Mouse (Mus musculus): ENCODE measurements around the gene Ltbr. TPM values are rescaled to one million over a fixed set of nuclear protein-coding genes. Genes with fewer than 3 reads are reported as not detected.
A peak's percentile ranks its signal among the peaks of the same experiment; 100 is the strongest.
"Not testable (repeated sequence)": the region's sequence is repeated elsewhere in the genome, so short reads cannot be mapped to it uniquely, and the experiment has no call there.

The Ltbr gene
- polyA plus RNA-seq, 1 experiment: 67.1 TPM

GRCm38 (mm10) chr6:125284250-125284649 lies 29.4 kb downstream of the Ltbr start:
- no peak overlapping the region for H3K27ac ChIP-seq (ENCODE audit: insufficient read depth, low read length)
- no peak overlapping the region for H3K4me3 ChIP-seq (ENCODE audit: insufficient read depth, low read length)
- H3K4me1 ChIP-seq (ENCODE audit: control insufficient read depth, insufficient read depth, low read length): no peaks in the 10 kb centered on the region
- TF ChIP-seq POLR2A (IDR thresholded peaks at IDR 0.05; ENCODE audit: low read depth, low read length) (no peak), CTCF (IDR thresholded peaks at IDR 0.05; ENCODE audit: borderline replicate concordance, insufficient read depth, low read length) (no peak)

GRCm38 (mm10) chr6:125282721-125283120 lies 31.0 kb downstream of the Ltbr start:
- not testable (repeated sequence) for H3K4me3 ChIP-seq (ENCODE audit: insufficient read depth, low read length); H3K27ac ChIP-seq (ENCODE audit: insufficient read depth, low read length); H3K4me1 ChIP-seq (ENCODE audit: control insufficient read depth, insufficient read depth, low read length)

- TF ChIP-seq POLR2A (IDR thresholded peaks at IDR 0.05; ENCODE audit: low read depth, low read length) (no peak), CTCF (IDR thresholded peaks at IDR 0.05; ENCODE audit: borderline replicate concordance, insufficient read depth, low read length) (no peak)
- no peak overlapping the region for H3K4me3 ChIP-seq (ENCODE audit: insufficient read depth, low read length)
- H3K27ac ChIP-seq (ENCODE audit: insufficient read depth, low read length): no peak overlapping the region
- H3K4me1 ChIP-seq (ENCODE audit: control insufficient read depth, insufficient read depth, low read length): no peaks in the 10 kb centered on the region
Measured at GRCm38 (mm10) chr6:125279729-125280128, 34.0 kb downstream of the Ltbr start.

- Histone ChIP-seq H3K27ac (ENCODE audit: insufficient read depth, low read length) (no peak overlapping the region), H3K4me1 (ENCODE audit: control insufficient read depth, insufficient read depth, low read length) (no peaks in the 10 kb centered on the region), H3K4me3 (ENCODE audit: insufficient read depth, low read length) (no peak overlapping the region)
- TF ChIP-seq POLR2A (IDR thresholded peaks at IDR 0.05; ENCODE audit: low read depth, low read length): no peak
- peak; percentile 36; the same call in 1 of the 2 replicates for TF ChIP-seq CTCF (IDR thresholded peaks at IDR 0.05; ENCODE audit: borderline replicate concordance, insufficient read depth, low read length)
Measured at GRCm38 (mm10) chr6:125274841-125275563, 38.7 kb downstream of the Ltbr start.

GRCm38 (mm10) chr6:125272228-125272785 lies 41.4 kb downstream of the Ltbr start:
- Histone ChIP-seq H3K27ac (ENCODE audit: insufficient read depth, low read length) (no peak overlapping the region), H3K4me1 (ENCODE audit: control insufficient read depth, insufficient read depth, low read length) (no peaks in the 10 kb centered on the region), H3K4me3 (ENCODE audit: insufficient read depth, low read length) (no peak overlapping the region)
- TF ChIP-seq CTCF (IDR thresholded peaks at IDR 0.05; ENCODE audit: borderline replicate concordance, insufficient read depth, low read length): no peak
- no peak for TF ChIP-seq POLR2A (IDR thresholded peaks at IDR 0.05; ENCODE audit: low read depth, low read length)

DNA sequence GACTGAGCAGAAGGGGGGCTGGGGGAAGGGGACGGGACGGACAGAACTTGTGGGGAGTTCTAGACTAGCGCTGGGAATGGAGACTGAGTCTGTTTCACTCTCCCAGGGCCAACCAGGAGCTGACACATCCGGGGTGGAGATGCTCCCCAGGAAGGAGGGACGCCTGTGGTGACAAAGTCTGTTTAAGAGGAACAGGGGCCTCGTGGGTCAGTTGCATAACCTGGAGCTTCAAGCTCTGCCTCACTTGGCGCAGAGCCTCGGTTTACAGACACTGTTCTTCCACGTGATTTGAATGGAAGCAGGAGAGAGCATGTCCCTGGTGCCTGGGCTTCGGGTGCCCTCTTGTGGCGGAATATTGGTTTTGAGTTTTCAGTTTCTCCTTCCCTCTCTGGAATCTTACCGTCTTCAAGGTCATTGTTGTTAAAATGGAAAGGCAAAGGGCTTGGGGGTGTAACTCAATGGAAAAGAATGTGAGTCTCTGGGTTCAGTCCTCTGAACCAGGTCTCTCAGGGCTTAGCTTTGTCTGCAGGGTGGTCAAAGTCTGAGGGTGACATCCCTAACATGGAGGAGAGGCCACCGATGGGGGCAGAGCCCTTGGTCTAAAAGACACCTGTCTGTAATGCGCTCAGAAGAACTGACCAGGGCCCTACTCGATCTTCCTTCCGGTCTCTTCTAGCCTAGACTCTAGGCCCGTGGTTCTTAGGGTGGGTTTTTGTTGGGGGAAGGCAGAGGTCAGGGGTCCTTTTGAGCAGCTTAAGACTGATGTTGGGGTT lies 42.0 kb downstream of the Ltbr start:
- Histone ChIP-seq H3K4me1 (ENCODE audit: control insufficient read depth, insufficient read depth, low read length) (no peaks in the 10 kb centered on the region), H3K27ac (ENCODE audit: insufficient read depth, low read length) (no peak overlapping the region), H3K4me3 (ENCODE audit: insufficient read depth, low read length) (no peak overlapping the region)
- TF ChIP-seq POLR2A (IDR thresholded peaks at IDR 0.05; ENCODE audit: low read depth, low read length) (no peak), CTCF (IDR thresholded peaks at IDR 0.05; ENCODE audit: borderline replicate concordance, insufficient read depth, low read length) (peak; percentile 83; the same call in 1 of the 2 replicates)

GRCm38 (mm10) chr6:125268799-125269198 lies 44.9 kb downstream of the Ltbr start:
- no peak overlapping the region for H3K27ac ChIP-seq (ENCODE audit: insufficient read depth, low read length)
- TF ChIP-seq CTCF (IDR thresholded peaks at IDR 0.05; ENCODE audit: borderline replicate concordance, insufficient read depth, low read length) (no peak), POLR2A (IDR thresholded peaks at IDR 0.05; ENCODE audit: low read depth, low read length) (no peak)
- no peaks in the 10 kb centered on the region for H3K4me1 ChIP-seq (ENCODE audit: control insufficient read depth, insufficient read depth, low read length)

GRCm38 (mm10) chr6:125267469-125267868 lies 46.2 kb downstream of the Ltbr start:
- no peak overlapping the region for H3K27ac ChIP-seq (ENCODE audit: insufficient read depth, low read length)
- TF ChIP-seq POLR2A (IDR thresholded peaks at IDR 0.05; ENCODE audit: low read depth, low read length) (no peak), CTCF (IDR thresholded peaks at IDR 0.05; ENCODE audit: borderline replicate concordance, insufficient read depth, low read length) (no peak)
- no peaks in the 10 kb centered on the region for H3K4me1 ChIP-seq (ENCODE audit: control insufficient read depth, insufficient read depth, low read length)
- H3K4me3 ChIP-seq (ENCODE audit: insufficient read depth, low read length): no peak overlapping the region

More at GRCm38 (mm10) chr6:125268799-125269198, 44.9 kb downstream of the Ltbr start:
- no peak overlapping the region for H3K4me3 ChIP-seq (ENCODE audit: insufficient read depth, low read length)

DNA sequence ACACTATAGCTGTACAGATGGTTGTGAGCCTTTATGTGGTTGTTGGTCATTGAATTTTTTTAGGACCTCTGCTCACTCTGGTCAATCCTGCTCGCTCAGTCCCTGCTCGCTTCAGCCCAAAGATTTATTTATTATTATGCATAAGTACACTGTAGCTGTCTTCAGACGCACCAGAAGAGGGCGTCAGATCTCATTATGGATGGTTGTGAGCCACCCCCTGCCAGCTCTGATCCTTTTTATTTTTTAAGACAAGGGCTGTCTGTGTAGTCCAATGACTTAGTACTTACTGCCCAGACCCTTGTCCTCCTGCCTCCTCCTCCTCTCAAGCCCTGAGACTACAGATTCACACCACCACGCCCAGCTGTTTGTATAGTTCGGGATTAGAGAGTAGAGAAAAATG lies 47.1 kb downstream of the Ltbr start:
- H3K4me3 ChIP-seq (ENCODE audit: insufficient read depth, low read length); H3K27ac ChIP-seq (ENCODE audit: insufficient read depth, low read length); H3K4me1 ChIP-seq (ENCODE audit: control insufficient read depth, insufficient read depth, low read length): not testable (repeated sequence)

GRCm38 (mm10) chr6:125266091-125266490 lies 47.6 kb downstream of the Ltbr start:
- Histone ChIP-seq H3K4me1 (ENCODE audit: control insufficient read depth, insufficient read depth, low read length) (no peaks in the 10 kb centered on the region), H3K27ac (ENCODE audit: insufficient read depth, low read length) (no peak overlapping the region), H3K4me3 (ENCODE audit: insufficient read depth, low read length) (no peak overlapping the region)
- no peak for TF ChIP-seq CTCF (IDR thresholded peaks at IDR 0.05; ENCODE audit: borderline replicate concordance, insufficient read depth, low read length)
- no peak for TF ChIP-seq POLR2A (IDR thresholded peaks at IDR 0.05; ENCODE audit: low read depth, low read length)
